Mouse (Mus musculus): ENCODE results near the gene Gcnt4. TPM values are rescaled to one million over a fixed set of nuclear protein-coding genes. Genes with fewer than 3 reads are reported as not detected.
"Not testable (repeated sequence)": the region's sequence is repeated elsewhere in the genome, so short reads cannot be mapped to it uniquely, and the experiment has no call there.

The Gcnt4 gene
- polyA plus RNA-seq, 1 experiment from 2014 or later = 1.7 TPM

DNA sequence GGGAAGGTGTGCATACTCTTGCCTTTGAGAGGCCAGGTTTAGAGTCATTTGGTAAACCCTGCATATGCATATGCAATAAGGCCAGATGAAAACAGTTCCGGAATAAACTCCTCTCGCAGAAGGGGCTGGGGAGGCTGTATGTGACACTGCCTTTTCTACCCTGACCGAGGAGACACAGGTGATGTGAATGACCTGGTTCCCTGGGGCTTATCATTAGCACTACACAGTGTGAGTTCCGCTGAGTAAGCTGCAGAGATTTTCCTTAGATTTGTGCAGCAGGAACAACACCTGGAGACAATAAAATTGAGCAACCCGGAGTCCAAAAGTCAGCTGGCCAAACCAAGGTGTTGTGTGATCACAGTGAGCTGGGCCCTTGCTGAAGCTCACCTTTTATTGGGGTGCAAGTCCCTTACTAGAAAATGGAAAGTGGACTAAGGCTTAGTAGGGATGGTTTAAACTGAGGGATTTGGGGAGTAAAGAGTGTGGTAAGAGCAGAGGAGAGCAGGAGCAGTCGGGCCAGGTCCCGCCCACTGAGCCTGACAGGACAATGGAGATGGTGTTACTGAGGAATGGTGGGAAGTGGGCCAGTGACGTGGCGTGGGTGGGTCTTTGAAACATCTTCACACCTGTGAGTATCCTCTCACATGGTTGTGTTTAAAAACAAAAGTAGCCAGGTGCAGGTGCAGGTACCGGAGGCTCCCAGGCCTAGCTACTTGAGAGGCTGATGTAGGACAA, 1.7 kb downstream of the Gcnt4 start:
- in situ Hi-C loops (cut with MboI; ENCODE audit: low pct_unique_long_range_greater_than_20kb) = loop anchor here (5.0 kb wide), 1 partner anchor 81 kb away; no protein-coding TSS in a partner anchor
- ATAC-seq = no peak
- no peak for DNase-seq (ENCODE audit: low read depth, low spot score)

DNA sequence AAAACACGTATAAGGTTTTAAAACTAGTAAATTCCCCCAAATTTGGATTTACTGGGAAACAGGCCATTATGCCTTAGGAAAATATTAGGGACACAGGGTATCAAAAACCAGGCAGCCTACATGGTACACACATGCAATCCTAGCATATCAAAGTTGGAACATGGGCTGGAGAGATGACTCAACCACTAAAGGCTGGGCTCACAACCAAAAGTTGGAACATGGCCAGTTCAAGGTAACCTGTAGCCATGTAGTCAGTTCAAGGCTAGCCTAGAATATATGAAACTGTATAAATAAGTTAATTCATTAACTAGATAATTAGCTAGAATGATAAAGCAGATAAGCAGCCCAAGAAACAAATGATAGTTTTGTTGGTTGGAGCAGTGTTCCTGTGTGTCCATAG, 3.3 kb downstream of the Gcnt4 start:
- CTCF ChIA-PET = interaction anchor here (1.8 kb wide), 1 partner anchor 10 kb away, joined by 7 read pairs; no protein-coding TSS in a partner anchor
- no peak for TF ChIP-seq CTCF (IDR thresholded peaks at IDR 0.05)
- in situ Hi-C loops (cut with MboI; ENCODE audit: low pct_unique_long_range_greater_than_20kb) = loop anchor here (5.0 kb wide), 1 partner anchor 80 kb away; no protein-coding TSS in a partner anchor
- H3K27me3 ChIP-seq = peaks cover 5% of the 10 kb centered on the region
- POLR2A ChIA-PET = no interaction called here
- ATAC-seq (no peak), DNase-seq (ENCODE audit: low read depth, low spot score) (no peak)

More for the DNA sequence above, 1.7 kb downstream of the Gcnt4 start:
- no peak for TF ChIP-seq CTCF (IDR thresholded peaks at IDR 0.05)
- peaks cover 5% of the 10 kb centered on the region for H3K27me3 ChIP-seq
- ChIA-PET CTCF (interaction anchor here (0.6 to 1.5 kb wide), 5 partner anchors 11 to 81 kb away, joined by 3 to 4 read pairs (median 3); no protein-coding TSS in a partner anchor), POLR2A (interaction anchor here (1.1 to 1.5 kb wide), 2 partner anchors 9 to 11 kb away, joined by 3 to 4 read pairs; no protein-coding TSS in a partner anchor)

DNA sequence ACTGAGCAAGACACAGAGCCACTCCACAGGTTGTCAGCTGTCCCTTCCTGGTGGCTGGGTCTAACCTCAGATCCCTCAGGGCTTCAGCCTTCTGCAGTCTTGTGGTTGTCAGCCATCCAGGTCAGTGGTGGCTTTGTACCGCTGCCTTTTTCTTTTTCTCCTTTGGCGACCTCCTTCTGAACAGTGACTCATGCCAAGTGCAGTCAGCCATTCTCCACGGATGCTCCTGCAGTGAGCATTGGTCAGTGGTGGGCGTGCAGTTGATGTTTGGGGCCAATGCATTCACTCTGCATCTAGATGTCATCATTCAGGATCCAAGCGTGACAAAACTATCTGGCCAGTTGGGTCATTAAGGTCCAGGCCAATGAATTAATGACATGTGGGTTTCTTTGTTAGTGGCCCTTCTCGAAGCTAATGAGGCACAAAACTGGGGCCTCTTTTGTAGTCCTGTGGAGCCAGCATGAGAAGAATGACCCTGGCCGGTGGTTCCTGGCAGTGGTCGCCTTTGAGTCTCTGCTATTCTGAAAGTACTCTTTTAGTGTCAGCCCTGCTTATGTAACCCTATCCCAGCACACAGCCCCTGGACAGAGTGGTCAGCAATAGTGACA, 4.0 kb downstream of the Gcnt4 start:
- POLR2A ChIA-PET = no interaction called here
- DNase-seq (ENCODE audit: low read depth, low spot score) (peak; percentile 62), ATAC-seq (peak; percentile 88)
- CTCF ChIA-PET = interaction anchor here (1.8 kb wide), 1 partner anchor 10 kb away, joined by 7 read pairs; no protein-coding TSS in a partner anchor
- peaks cover 5% of the 10 kb centered on the region for H3K27me3 ChIP-seq
- no peak for TF ChIP-seq CTCF (IDR thresholded peaks at IDR 0.05)
- in situ Hi-C loops (cut with MboI; ENCODE audit: low pct_unique_long_range_greater_than_20kb) = loop anchor here (5.0 kb wide), 1 partner anchor 79 kb away; no protein-coding TSS in a partner anchor

DNA sequence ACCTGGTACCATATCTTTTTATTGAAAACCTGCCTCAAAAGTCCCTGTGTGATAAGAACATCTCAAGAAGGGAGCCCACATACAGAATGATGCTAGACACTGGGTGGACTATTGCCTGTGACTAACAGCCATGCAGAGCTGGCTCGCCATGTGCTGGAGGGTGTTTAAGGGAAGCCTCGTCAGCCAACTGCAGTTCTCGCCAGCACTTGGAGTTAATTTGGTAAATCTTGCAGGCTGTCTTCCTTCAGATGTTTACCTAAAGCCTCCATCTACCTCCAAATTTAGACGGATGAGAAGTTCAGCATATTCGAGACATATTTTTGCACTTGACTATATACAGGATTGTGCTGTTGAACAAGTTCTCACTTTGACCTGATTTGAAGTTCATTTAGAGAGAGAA, 8.3 kb downstream of the Gcnt4 start:
- CTCF ChIA-PET = no interaction called here

DNA sequence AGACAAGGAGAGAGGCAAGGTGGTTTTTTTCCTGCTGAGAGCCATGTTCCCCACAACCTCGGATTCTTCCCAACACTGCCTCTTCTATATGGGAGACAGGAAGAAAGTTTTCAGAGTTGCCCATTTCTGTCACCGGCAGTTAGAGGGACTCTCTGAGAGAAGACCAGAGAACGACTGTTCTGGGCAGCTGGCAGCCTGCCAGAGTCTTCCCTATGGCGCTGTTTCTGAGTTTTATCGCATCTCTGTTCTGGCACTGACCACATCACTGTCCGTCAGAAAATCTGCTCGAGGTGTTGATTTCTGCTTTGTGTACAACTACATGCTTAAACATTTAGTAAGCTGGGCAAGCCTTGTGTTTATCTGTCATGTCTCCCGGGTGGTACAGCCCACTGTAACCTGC, 8.9 kb downstream of the Gcnt4 start:
- no peak for ATAC-seq
- no peak for DNase-seq (ENCODE audit: low read depth, low spot score)
- CTCF ChIA-PET = no interaction called here
- POLR2A ChIA-PET = no interaction called here
- in situ Hi-C loops (cut with MboI; ENCODE audit: low pct_unique_long_range_greater_than_20kb) = no loop called here
- no peak for TF ChIP-seq CTCF (IDR thresholded peaks at IDR 0.05)
- no peaks in the 10 kb centered on the region for H3K27me3 ChIP-seq

More for the DNA sequence above, 8.3 kb downstream of the Gcnt4 start:
- no peak for DNase-seq (ENCODE audit: low read depth, low spot score)
- no peak for ATAC-seq
- in situ Hi-C loops (cut with MboI; ENCODE audit: low pct_unique_long_range_greater_than_20kb) = no loop called here
- POLR2A ChIA-PET = interaction anchor here (0.7 kb wide), 1 partner anchor 9 kb away, joined by 3 read pairs; no protein-coding TSS in a partner anchor
- no peak for TF ChIP-seq CTCF (IDR thresholded peaks at IDR 0.05)
- H3K27me3 ChIP-seq = no peaks in the 10 kb centered on the region

DNA sequence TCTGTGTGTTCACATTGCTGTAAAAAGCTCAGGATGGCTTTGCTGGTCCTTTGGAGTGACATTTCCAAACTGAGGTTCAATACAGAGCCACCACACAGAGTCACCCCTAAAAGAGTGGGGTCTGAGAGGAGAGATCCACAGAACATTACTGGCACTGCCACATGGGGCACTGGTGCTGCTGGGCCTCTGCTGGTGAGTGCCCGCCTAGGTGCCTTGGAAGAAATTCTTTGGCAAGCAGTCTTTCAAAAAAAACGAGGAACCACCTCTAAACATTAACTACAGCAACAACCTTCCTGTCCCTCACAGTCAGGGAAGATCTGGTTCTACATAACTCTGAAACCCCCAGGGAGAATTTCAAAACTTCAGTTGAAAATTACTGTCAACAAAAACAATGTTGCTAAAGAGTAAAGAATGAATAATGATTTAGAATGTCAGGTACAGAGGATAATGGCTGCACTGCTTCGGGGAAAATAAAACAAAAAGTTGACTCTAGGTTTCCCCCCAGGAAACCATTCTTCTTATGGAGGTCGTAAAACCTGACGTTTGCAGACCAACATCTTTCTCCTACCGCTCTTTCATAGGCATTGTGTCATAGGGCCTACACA, 11.8 kb downstream of the Gcnt4 start:
- no peaks in the 10 kb centered on the region for H3K27me3 ChIP-seq
- in situ Hi-C loops (cut with MboI; ENCODE audit: low pct_unique_long_range_greater_than_20kb) = no loop called here
- DNase-seq (ENCODE audit: low read depth, low spot score) = no peak
- ATAC-seq = peak; percentile 86
- CTCF ChIA-PET = no interaction called here
- TF ChIP-seq CTCF (IDR thresholded peaks at IDR 0.05) = peak; percentile 63
- POLR2A ChIA-PET = no interaction called here

DNA sequence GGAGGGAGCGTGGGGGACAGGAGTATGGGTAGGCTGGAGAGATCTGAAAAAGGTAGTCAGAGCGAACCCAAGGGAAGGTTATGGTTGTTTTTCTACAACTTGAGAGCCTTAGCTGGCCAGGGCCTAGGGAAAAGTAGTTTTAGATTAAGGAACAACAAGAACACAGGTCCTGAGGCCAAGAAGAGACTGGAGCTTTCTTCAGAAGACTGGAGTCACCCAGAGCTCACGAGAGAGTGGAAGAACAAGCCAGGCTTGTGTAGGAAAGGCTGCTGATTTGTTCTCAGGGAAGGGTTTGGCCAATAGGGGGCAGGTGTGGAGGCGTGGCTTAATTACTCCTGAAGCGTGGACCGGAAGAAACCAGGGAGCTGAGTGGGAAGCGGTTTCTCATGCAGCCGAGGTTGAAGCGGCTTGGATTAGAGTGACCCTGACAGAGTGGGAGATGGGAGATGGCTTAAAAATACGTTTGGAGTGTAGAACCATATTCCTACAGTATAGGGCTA, 12.6 kb downstream of the Gcnt4 start:
- no peak for TF ChIP-seq CTCF (IDR thresholded peaks at IDR 0.05)
- ChIA-PET CTCF (interaction anchor here (1.0 kb wide), 1 partner anchor 12 kb away, joined by 3 read pairs; the partner anchor contains the start of gene Gcnt4), POLR2A (interaction anchor here (0.9 to 1.3 kb wide), 2 partner anchors 9 to 12 kb away, joined by 4 read pairs; no protein-coding TSS in a partner anchor)
- H3K27me3 ChIP-seq = no peaks in the 10 kb centered on the region
- in situ Hi-C loops (cut with MboI; ENCODE audit: low pct_unique_long_range_greater_than_20kb) = no loop called here
- DNase-seq (ENCODE audit: low read depth, low spot score) = no peak
- no peak for ATAC-seq

DNA sequence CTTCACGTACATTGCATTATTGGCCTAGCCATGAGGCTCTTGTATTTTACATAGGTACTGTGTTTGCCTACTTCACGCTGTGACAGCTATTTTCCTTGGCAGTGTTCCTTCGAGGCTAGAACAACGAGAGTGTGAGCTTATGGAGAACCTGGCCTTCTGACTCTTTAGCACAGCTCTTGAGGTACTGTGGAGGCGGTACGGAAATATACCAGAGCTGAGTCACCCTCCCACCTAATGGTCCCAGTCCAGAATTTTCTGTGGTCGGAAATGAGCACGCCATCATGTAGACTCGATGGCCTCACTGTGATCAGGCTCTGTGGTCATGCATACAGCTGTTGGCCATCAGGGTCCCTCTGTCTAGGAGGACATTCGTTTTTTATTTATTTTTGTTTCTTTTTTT, 15.2 kb downstream of the Gcnt4 start:
- ChIA-PET POLR2A (no interaction called here), CTCF (interaction anchor here (1.8 kb wide), 1 partner anchor 13 kb away, joined by 5 read pairs; no protein-coding TSS in a partner anchor)
- DNase-seq (ENCODE audit: low read depth, low spot score) (no peak), ATAC-seq (no peak)
- TF ChIP-seq CTCF (IDR thresholded peaks at IDR 0.05) = no peak
- in situ Hi-C loops (cut with MboI; ENCODE audit: low pct_unique_long_range_greater_than_20kb) = no loop called here
- no peaks in the 10 kb centered on the region for H3K27me3 ChIP-seq

DNA sequence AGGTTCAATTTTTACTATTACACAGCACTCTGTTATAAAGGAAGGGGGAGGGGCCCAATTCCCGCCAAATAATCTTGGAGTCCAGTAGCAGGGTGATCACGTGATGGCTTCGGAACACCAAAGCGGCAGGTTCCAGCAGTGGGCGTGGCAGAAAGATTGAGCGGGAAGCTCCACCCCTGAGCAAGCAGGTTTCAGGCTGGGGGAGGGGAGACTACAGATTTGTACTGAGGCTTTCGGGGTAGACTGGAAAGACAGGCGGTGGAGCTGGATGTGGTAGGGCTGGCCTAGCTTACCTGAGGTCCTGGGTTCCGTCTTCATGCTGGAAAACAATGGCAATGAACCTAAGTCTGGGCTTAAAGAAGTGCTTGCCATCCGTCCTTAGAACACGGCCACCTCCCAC, 17.0 kb downstream of the Gcnt4 start:
- POLR2A ChIA-PET = interaction anchor here (0.6 kb wide), 1 partner anchor 9 kb away, joined by 3 read pairs; no protein-coding TSS in a partner anchor

DNA sequence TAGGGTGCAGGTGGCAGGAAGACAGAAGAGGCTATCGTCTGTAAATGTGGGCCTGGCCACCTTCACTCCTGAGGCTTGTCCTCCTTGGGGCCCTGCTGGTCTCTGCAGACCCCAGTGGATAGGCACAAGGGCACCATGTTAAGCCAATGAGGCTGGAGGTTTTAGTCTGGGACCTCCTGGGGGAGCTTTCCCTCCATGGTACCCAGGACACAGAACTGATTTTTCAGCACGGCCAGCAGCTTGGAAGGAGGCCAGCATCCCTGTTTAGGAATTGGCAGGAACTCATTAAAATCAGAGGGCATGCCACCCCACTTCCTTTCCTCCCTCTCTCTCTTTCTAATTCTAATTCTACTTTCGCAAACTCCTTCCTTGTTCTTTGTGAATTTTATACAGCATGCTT, 19.1 kb downstream of the Gcnt4 start:
- ATAC-seq = peak; percentile 47
- in situ Hi-C loops (cut with MboI; ENCODE audit: low pct_unique_long_range_greater_than_20kb) = no loop called here
- ChIA-PET CTCF (interaction anchor here (0.9 to 4.7 kb wide), 6 partner anchors 8 to 66 kb away, joined by 3 to 21 read pairs (median 4); no protein-coding TSS in a partner anchor), POLR2A (interaction anchor here (1.0 kb wide), 1 partner anchor 19 kb away, joined by 3 read pairs; the partner anchor contains the start of gene Gcnt4)
- no peaks in the 10 kb centered on the region for H3K27me3 ChIP-seq
- DNase-seq (ENCODE audit: low read depth, low spot score) = no peak
- TF ChIP-seq CTCF (IDR thresholded peaks at IDR 0.05) = no peak

More for the DNA sequence above, 17.0 kb downstream of the Gcnt4 start:
- in situ Hi-C loops (cut with MboI; ENCODE audit: low pct_unique_long_range_greater_than_20kb); H3K27me3 ChIP-seq; ATAC-seq; DNase-seq (ENCODE audit: low read depth, low spot score): not testable (repeated sequence)
- CTCF ChIA-PET = interaction anchor here (1.0 to 4.7 kb wide), 2 partner anchors 11 to 68 kb away, joined by 3 to 21 read pairs; no protein-coding TSS in a partner anchor
